Mouse (Mus musculus) CH12F3 (cell line): Measurements from ENCODE around the gene Map3k21.

Experiments used
- in situ Hi-C: fragments of 300-500 bp; cut with MboI; formaldehyde crosslinking; loops from 2 replicates; pipeline ENCODE4 v1.14.3; 2020; ENCODE audit warnings: low sequenced_read_pairs

Map3k21 gene

DNA sequence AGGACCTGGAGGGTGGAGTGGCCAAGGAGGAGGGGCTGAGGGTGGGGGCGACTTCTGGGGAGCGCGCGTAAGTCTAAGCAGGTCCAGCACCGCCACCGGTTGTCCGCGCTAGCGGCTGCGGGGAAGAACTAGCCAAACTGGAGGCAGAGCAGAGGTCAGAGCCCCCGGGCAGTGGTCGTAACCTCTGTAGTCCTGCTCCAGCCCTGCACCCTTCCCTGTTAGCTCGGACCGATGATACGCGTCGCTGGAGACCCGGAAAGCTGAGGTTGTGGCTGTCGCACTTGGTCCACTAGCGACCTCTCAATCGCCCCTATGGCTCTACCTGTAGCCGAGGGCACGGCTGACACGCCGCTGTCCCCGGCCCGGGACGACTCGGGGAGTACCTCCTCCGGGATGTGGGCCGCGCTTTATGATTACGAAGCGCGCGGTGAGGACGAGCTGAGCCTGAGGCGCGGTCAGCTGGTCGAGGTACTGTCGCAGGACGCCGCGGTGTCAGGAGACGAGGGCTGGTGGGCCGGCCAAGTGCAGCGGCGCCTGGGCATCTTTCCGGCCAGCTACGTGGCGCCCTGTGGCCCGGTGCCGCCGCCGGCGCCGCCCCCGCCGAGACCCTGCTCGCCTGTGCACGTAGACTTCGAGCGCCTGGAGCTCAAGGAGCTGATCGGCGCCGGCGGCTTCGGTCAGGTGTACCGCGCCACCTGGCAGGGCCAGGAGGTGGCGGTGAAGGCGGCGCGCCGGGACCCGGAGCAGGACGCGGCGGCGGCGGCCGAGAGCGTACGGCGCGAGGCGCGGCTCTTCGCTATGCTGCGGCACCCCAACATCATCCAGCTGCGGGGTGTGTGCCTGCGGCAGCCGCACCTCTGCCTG is at the start of gene Map3k21:
Map3k21 (plus strand) TSS at position 86 of the 864 bp plus-strand sequence.
- in situ Hi-C loops: no loop called here

DNA sequence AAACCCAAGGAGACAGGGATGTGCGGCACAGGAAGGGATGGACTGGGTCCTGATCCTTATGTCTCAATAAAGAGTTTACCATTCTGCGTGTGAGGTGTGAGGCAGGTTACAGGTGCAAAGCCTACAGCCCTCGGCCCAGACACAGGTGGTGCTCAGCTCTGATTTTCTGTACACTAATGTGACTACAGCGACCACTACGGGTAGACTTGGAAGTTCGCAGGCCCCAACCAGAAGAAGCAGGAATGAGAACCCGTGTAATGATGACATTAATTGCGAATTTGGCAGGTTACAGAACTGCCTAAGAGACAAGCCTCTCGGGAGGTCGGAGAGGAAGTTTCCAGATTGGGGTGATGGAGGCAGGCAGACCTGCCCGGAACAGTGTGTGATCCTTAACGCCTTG is 44.1 kb upstream of the Map3k21 start:
- in situ Hi-C loops: loop anchor here (25.0 kb wide), 1 partner anchor 279 kb away; no protein-coding TSS in a partner anchor

DNA sequence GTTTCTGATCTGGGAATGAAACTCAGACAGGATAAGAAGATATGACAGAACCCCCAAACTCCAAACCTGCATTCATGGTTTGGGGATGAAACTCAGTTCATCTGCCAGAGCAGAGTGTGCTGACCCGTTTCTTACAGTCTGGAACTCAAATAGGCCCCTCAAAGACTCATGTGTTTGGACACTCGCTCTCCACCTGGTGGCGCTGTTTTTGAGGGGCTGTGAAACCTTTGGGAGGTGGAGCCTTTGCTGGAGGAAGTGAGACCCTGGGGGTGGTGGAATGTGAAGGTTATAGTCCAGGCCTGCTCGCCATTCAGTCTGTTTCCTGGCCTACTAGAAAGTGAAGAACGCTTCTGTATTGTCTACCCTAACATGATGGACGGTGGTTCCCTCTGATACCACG is 41.7 kb upstream of the Map3k21 start:
- in situ Hi-C loops: loop anchor here (25.0 kb wide), 1 partner anchor 281 kb away; no protein-coding TSS in a partner anchor

DNA sequence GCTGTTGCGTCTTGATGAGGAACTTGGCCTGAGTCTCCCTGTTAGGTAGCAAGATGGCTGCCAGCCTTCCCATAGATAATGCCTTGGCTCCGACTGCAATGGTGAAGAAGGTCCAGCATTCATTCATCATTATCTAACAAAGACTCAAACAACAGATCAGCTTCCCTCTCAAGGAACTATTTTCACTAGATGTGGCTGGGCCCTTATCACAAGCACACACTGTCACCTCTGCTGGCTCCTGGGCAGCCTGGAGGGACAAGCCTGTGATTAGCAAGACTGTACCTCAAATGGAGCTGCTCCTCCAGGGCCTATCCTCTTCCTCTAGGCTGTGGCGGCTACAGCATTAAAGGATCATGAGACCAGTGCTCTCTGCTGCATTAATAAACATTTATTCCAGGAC is 40.5 kb upstream of the Map3k21 start:
- in situ Hi-C loops: loop anchor here (25.0 kb wide), 1 partner anchor 282 kb away; no protein-coding TSS in a partner anchor

DNA sequence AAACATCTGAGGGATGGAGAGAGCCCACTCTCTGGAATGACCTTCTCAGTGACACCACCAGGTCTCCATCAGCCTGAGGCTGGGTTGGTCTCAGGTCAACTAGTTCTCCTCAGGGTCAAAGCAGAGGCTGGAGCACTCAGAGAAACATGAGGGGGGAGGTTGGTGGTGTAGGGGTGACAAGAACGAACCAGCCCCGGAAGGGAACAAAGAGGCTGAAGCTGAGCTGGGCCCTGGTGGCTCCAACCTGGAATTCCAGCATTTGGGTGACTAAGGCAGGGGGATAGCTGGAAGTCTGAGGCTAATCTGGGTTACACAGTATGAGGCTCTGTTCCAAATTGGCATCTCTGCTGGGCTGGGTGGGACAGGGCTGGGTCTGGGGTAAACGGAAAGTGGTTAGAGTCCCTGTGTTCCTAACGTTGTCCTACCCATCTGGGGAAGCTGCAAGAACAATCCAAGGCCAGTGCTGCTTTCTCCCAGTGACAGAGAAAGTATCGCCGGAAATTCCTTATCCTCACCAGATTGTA is 40.0 kb upstream of the Map3k21 start:
- in situ Hi-C loops: loop anchor here (25.0 kb wide), 1 partner anchor 283 kb away; no protein-coding TSS in a partner anchor

DNA sequence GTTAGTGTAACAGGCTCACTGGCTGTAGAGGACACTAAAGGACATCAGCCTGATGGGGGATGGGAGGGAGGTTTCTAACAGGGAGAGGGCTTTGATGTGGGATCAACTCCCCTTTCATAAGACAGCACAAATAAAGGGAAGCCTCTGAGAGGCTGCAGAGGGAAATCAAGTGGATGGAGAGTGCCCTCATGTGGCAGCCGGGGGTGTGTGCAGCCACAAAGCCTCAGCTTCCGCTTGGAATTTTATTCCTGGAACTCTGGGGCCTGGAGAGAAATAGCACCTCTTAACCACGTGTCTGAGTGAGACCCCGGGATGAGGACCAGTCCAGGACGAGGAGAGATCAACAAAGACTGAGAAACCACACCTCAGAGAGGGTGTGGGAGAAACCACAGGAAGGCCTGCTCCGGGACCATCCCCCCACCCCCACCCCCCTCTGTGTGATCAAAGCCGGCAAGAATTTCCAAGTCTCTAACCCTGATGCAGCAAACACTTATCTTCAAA is 39.4 kb upstream of the Map3k21 start:
- in situ Hi-C loops: loop anchor here (25.0 kb wide), 1 partner anchor 284 kb away; no protein-coding TSS in a partner anchor

DNA sequence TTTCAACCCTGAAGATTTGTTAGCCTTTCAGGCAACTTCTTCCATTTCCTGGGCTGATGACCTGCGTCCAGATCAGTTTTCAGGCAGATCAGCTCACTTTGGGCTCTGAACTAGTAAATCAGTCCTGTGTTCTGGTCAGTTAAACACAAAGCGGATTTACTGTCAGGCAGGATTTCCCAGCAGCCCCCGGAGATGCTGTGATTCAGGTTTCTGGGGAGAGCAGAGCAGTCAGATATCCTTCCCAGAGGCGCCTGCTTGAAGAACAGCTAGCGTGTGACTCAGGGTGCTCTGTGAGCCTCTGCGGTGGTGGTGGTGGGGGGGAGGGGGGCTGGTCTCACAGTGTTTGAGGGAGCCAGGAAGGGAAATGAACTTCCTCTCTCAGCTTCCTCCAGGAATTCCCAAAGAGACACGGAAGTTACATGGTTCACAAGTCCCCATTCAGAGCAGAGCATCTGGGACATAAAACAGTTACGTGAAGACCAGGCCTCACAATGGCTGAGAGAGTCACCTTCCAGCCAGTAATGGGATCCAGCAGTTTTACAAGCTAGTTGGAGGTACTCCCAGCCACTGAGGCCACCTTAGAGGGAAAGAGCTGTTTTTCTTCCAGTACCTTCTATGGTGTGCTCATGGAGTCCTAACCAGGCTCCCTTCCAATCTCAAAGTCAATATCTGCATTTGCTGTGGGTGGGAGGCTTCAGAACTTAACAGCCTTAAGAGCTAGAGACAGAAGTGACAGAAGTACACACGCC is 37.6 kb upstream of the Map3k21 start:
- in situ Hi-C loops: loop anchor here (25.0 kb wide), 1 partner anchor 285 kb away; no protein-coding TSS in a partner anchor

DNA sequence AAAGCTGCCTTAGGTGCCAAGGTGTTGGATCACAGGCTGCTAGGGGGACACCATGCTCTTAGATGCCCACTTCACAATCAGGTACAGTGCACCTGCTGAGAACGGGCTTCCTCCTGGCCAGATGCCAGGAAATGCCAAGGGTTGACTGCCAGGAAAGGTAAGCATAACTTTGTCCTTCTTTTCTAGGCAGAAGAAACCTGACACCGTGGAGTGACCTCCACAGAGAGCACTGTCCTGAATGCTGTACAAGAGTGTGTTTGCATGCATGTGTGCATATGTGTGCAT is 37.1 kb upstream of the Map3k21 start:
- in situ Hi-C loops: loop anchor here (25.0 kb wide), 1 partner anchor 286 kb away; no protein-coding TSS in a partner anchor

DNA sequence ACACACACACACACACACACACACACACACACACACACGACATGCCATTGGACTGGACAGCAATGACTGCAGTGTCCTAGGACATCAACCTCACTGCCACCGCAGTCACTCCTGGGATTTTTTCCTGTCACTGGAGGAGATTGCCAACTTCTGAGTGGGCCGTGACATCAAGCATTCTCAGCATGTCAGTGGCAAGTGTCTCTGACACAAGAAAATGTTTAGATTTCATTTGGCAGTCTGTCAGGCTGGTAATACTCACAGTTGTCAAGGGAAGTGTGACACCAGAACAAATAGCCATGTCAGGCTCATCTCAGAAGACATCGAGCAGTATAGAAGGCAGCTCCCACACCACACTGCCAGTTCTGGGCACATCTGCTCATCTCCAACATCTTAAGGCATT is 29.8 kb upstream of the Map3k21 start:
- in situ Hi-C loops: no loop called here

DNA sequence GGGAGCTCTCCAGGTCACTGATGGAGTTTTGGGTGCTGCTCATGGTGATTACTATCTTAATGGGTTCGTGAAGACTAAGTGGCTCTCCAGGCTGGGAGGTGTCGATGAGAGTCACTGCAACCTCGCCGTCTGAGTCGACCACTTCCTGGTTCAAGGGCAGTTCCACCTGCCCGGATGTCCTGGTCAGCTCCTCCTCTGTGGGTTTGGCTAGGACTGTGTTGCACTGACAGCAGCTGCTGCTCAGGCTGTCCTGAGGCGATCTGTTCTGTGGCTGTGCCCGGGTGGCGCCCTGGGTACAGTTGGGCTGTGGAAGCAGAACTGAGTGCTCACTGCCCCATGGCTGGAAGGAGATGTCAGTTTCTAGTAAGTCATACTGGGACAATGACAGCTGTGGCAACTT is 22.7 kb upstream of the Map3k21 start:
- in situ Hi-C loops: no loop called here

DNA sequence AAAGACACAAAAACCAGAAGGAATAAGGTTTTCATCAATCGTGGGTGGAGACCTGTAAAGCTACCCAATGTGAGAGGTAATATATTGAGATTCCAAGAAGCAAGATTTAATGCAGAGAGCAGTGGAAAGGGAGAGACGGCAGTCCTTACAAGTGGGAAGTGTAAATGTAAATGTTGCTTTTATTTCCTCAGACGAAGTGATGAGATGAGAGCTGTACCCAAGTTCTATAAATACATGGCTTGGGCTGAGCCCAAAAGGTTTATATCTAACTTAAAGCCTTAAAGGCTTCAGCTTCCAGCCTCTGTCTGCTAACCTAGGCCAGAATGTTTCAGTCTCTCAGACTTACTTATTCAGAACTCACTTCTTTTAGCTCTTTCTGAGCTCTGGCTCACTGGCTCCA is 20.3 kb upstream of the Map3k21 start:
- in situ Hi-C loops: no loop called here

DNA sequence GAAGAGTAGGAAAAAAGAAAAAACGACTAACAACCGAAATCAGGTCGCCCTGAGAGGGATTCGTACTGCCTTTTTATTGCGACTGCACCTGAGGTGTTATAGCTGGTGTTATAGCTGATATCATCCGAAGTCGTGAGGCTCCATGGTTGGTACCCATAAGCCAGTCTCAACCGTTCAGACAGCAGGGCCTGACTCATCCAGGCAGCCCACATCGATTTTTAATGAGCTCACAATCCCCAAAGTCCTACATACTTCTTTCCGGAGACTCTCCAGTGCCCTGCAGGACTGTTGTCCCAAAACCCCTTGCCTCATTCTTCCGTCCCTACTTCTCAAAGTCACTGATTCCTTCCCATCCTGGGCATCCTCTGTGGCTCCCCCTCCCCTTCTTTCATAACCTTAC is 12.9 kb upstream of the Map3k21 start:
- in situ Hi-C loops: no loop called here

DNA sequence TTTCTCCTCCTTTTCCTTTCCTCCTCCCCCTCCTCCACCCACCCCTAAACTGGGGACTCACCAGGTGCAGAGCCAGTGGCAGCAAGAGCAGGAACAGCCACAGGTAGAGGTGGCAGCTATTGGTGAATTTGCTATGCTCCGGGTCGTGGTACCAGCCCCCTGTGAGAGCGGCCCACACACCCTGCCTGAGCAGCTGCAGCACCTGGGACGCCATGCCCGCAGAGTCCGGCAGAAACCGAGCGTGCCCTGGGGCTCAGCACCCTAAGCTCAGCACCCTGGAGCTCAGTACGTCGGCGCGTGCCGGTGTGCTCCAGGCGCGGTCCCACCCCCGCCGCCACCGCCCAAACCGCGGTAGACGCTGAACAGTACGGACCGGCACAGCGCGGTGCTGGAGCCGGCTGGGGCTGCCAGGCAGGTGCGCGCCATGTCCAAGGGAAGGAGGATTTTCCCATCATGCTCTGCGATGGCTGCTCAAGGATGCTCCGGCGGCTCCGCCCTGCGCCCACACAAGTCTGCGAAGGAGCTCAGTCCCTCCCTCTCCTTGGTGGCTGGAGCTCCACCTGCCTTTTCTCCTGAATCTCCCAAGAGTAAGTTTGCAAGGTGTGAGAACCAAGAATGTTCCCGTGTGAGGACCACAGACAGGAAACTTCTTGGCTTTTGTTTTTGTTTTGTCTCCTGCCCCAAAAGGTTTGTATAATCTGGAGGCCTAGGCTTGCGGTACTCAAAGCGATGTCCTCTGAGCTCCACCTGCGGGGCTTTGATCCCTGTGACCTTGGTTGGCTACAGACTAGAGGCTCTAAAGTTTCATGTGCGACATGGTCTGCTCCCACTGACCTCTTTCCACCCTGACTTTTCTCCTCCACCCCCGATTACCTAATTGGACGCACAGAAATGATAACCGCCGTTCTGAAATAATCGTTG is 12.1 kb upstream of the Map3k21 start, which contains the start of gene Pcnx2:
Pcnx2 (minus strand) TSS at position 450 of the 921 bp plus-strand sequence.
- in situ Hi-C loops: no loop called here

DNA sequence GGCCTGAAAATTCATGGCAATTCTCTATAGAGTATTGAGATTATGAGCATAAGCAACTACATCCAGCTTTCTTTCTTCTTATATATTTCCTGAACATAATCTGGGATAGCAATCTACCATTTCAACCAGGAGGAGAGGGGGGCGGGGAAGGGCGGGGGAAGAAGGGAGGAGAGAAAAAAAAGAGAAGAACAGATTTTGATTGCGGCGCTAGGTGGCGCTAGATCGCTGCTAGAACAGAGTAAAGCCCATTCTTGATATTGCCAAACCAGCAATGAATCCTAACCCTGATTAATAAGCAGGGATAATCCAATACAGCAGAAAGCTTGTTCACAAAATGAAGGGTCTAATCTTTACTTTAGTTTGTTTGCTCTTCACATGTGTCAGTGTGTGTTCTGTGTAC is 11.4 kb upstream of the Map3k21 start:
- in situ Hi-C loops: no loop called here

DNA sequence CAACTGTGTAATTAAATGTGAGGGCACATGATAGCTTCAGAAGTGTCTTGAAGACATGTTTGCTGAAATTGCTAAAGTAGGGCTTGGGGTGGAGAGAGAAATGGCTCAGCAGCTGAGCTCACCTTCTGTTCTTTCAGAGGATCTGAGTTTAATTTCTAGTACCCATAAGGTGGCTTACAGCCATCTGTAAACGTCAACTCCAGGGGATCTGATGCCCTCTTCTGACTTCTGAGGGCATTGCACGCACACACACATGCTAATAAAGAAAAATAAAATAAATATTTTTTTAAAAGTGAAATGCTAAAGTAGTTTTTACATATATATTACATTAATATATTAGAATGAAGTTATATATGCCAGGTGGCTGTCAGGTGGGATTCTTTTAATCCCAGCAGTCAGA is 9.1 kb upstream of the Map3k21 start:
- in situ Hi-C loops: no loop called here

DNA sequence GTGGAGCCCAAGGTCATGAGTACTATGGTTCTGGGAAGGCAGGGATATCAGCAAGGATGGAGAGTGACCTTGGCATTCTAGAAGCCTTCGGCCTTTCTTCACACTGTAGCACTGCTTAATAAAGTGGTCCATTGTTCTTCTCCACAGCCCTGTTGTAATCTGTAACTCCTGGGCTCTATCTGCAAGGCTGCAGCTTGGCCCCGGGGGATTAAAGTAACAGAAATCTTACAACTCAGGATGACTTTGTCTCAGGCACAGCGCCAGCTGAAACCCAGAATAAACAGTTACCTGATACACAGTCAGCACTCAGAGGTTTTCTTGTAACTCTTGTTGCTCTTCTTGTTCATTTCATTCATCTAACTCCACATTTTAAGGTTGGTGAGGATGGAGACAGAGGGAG is 7.7 kb upstream of the Map3k21 start:
- in situ Hi-C loops: no loop called here

DNA sequence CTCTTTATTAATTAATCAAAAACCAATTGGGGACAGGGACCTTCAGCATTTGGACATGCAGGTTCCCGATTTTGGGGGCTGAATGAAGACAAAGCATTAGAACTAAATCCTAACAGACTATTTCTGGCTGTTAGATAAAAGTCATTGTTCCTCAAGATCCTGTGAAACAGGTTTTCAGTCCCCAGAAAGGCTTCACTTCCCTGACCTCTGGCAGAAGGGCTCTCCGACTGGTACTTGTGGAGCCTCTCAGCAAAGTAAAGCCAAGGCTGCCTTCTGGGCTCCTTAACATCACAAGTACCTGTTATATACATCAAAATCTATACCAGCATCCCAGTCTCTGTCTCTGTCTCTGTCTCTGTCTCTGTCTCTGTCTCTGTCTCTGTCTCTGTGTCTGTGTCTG is 4.9 kb upstream of the Map3k21 start:
- in situ Hi-C loops: no loop called here

DNA sequence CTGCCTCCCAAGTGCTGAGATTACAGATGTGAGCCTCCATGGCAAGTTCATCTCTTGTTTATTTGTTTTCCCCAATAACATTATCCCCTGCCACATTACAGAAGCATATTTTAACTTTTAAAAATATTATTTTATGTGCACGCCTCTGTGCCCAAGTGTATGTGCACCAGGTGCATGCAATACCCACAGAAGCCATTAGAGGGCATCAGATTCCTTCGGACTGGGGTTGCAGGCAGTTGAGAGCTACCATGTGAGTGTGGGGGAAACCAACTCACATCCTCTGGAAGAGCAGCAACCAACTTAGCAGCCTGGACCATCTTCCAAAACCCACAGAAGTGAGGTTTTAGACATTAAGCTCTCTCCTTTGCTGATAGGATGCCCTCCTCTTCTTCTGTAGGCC is 2.9 kb upstream of the Map3k21 start:
- in situ Hi-C loops: no loop called here

DNA sequence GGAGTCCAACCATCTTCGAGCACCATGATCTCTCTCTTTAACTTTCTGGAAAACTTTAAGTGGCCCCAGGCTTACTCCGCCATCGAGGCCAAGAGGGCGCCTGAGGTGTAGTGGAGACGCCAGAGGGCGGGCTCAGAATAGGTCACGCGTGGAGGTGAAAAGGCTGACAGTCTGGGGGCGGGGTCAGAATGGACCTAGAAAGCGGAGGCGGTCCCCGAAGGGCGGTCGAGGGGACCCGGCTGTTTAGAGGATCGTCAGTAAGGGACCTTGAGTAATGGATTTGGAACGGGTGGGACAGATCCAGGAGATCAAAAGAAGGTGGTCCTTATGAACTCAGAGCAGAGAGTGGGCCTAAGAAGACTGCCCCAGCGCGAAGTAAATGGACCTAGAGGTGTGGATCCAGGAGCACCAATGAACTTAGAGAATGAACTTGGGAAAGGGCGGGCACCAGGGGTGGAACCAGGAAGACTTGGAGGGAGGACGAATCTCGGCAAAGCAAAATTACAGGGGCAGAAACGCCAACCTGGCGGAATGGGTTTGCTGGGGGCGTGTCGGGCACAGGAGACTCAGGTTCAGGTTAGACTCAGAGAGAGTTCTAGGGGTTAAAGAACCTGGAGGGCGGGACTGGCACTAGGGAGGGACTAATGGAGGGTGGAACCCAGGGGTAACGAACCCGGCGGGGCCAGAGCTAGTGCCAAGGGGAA is 437 bp upstream of the Map3k21 start:
- in situ Hi-C loops: no loop called here

DNA sequence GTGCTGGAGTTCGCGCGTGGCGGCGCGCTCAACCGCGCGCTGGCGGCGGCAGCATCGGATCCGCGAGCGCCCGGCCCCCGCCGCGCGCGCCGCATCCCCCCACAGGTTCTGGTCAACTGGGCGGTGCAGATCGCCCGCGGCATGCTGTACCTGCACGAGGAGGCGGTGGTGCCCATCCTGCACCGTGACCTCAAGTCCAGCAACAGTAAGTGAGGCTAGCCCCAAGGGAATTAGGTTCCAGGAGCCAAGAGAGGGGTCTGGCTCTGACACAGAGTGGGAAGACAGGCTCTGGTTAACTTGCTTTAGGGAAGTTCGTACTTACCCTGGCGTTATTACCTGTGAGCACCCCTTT is 955 bp downstream of the Map3k21 start:
- in situ Hi-C loops: no loop called here
